Mouse (Mus musculus): ENCODE results near the gene Usf2. TPM values are rescaled to one million over a fixed set of nuclear protein-coding genes. Genes with fewer than 3 reads are reported as not detected.

The Usf2 gene
- total and polyA plus RNA-seq, 3 experiments: 42.0 to 103 (median 47.0) TPM

GRCm38 (mm10) chr7:30972426-30973250 is 16.0 kb upstream of the Usf2 start:
- Histone ChIP-seq H3K27me3 (replicated peaks) (no peaks in the 10 kb centered on the region), H3K9ac (ENCODE audit: insufficient read depth, low read depth) (no peak overlapping the region), H3K36me3 (replicated peaks in 1 of 2; ENCODE audit: control insufficient read depth in 1 of 2, insufficient read depth in 1 of 2, low read length in 1 of 2) (no peaks in the 10 kb centered on the region), H3K27ac (ENCODE audit: insufficient read depth, low read depth) (no peak overlapping the region), H3K4me3 (replicated peaks in 1 of 3; ENCODE audit: low read depth in 2 of 3, low read length in 2 of 3, poor library complexity in 1 of 3) (no peak overlapping the region), H3K79me2 (replicated peaks; ENCODE audit: control insufficient read depth, extremely low read depth, insufficient read depth, poor library complexity, severe bottlenecking) (no peaks in the 10 kb centered on the region), H3K4me2 (ENCODE audit: insufficient read depth, low read depth, poor library complexity, severe bottlenecking) (no peak overlapping the region), H3K4me1 (ENCODE audit: control insufficient read depth in 1 of 2, insufficient read depth in 2 of 2) (peaks cover 0 to 4% of the 10 kb centered on the region in 2 experiments; a peak in 1 of 4 replicates), H3K9me3 (replicated peaks; ENCODE audit: low read length) (peaks cover 7% of the 10 kb centered on the region)
- no peak for TF ChIP-seq RAD21 (IDR thresholded peaks at IDR 0.05; ENCODE audit: low read depth, low read length)
- no peak for TF ChIP-seq GABPA (IDR thresholded peaks at IDR 0.05; ENCODE audit: insufficient replicate concordance, low read depth, low read length)
- no peak for TF ChIP-seq SMC3 (IDR thresholded peaks at IDR 0.05; ENCODE audit: low read depth, low read length)
- no peak for TF ChIP-seq ELF1 (IDR thresholded peaks at IDR 0.05; ENCODE audit: low read depth, low read length)
- no peak for TF ChIP-seq MEF2A (IDR thresholded peaks at IDR 0.05; ENCODE audit: borderline replicate concordance, low read depth, low read length)
- TF ChIP-seq HCFC1 (IDR thresholded peaks at IDR 0.05; ENCODE audit: low read depth, low read length): no peak
- no peak for TF ChIP-seq IRF4 (IDR thresholded peaks at IDR 0.05; ENCODE audit: low read depth, low read length)
- no peak for TF ChIP-seq ZKSCAN1 (IDR thresholded peaks at IDR 0.05; ENCODE audit: borderline replicate concordance, low read depth, low read length)
- TF ChIP-seq MAFK (IDR thresholded peaks at IDR 0.05; ENCODE audit: insufficient replicate concordance, low read length): no peak
- no peak for TF ChIP-seq MXI1 (IDR thresholded peaks at IDR 0.05; ENCODE audit: low read depth, low read length)
- no peak for TF ChIP-seq CHD2 (IDR thresholded peaks at IDR 0.05; ENCODE audit: low read length)
- DNase-seq (ENCODE audit: extremely low read depth): no peak
- dilution Hi-C loops (cut with MboI; ENCODE audit: extremely low pct_ligation_motif_present, extremely low pct_unique_long_range_greater_than_20kb, low sequenced_read_pairs): no loop called here
- in situ Hi-C loops (cut with MboI; ENCODE audit: low pct_ligation_motif_present, low pct_unique_long_range_greater_than_20kb, low sequenced_read_pairs): no loop called here

GRCm38 (mm10) chr7:30971901-30972300 is 15.3 kb upstream of the Usf2 start:
- Histone ChIP-seq H3K79me2 (replicated peaks; ENCODE audit: control insufficient read depth, extremely low read depth, insufficient read depth, poor library complexity, severe bottlenecking) (no peaks in the 10 kb centered on the region), H3K4me1 (ENCODE audit: control insufficient read depth in 1 of 2, insufficient read depth in 2 of 2) (peaks cover 0 to 4% of the 10 kb centered on the region in 2 experiments; a peak in 1 of 4 replicates), H3K4me3 (replicated peaks in 1 of 3; ENCODE audit: low read depth in 2 of 3, low read length in 2 of 3, poor library complexity in 1 of 3) (no peak overlapping the region), H3K4me2 (ENCODE audit: insufficient read depth, low read depth, poor library complexity, severe bottlenecking) (no peak overlapping the region), H3K27ac (ENCODE audit: insufficient read depth, low read depth) (no peak overlapping the region), H3K27me3 (replicated peaks) (no peaks in the 10 kb centered on the region), H3K36me3 (replicated peaks in 1 of 2; ENCODE audit: control insufficient read depth in 1 of 2, insufficient read depth in 1 of 2, low read length in 1 of 2) (no peaks in the 10 kb centered on the region), H3K9ac (ENCODE audit: insufficient read depth, low read depth) (no peak overlapping the region), H3K9me3 (replicated peaks; ENCODE audit: low read length) (peaks cover 7% of the 10 kb centered on the region)
- no peak for DNase-seq (ENCODE audit: extremely low read depth)
- TF ChIP-seq USF2 (conservative IDR thresholded peaks at IDR 0.05; ENCODE audit: low read depth, low read length) (no peak), CTCF (conservative IDR thresholded peaks at IDR 0.05 in 1 of 2, IDR thresholded peaks at IDR 0.05 in 1 of 2; ENCODE audit: low read depth in 2 of 2, low read length in 2 of 2) (no peak), BHLHE40 (IDR thresholded peaks at IDR 0.05; ENCODE audit: low read depth, low read length) (no peak), E2F4 (IDR thresholded peaks at IDR 0.05; ENCODE audit: insufficient replicate concordance, low read depth, low read length) (no peak), IRF4 (IDR thresholded peaks at IDR 0.05; ENCODE audit: low read depth, low read length) (no peak), KAT2A (IDR thresholded peaks at IDR 0.05; ENCODE audit: insufficient replicate concordance, low read length) (no peak), NELFE (IDR thresholded peaks at IDR 0.05; ENCODE audit: low read depth, low read length) (no peak), RCOR1 (conservative IDR thresholded peaks at IDR 0.05; ENCODE audit: low read depth, low read length) (no peak), TCF12 (IDR thresholded peaks at IDR 0.05; ENCODE audit: low read depth, low read length) (no peak), TBP (conservative IDR thresholded peaks at IDR 0.05; ENCODE audit: low read depth, low read length) (no peak), MYC (IDR thresholded peaks at IDR 0.05; ENCODE audit: low read depth, low read length) (no peak), SIN3A (IDR thresholded peaks at IDR 0.05; ENCODE audit: low read length) (no peak), ZNF384 (IDR thresholded peaks at IDR 0.05; ENCODE audit: low read depth, low read length) (no peak), JUN (IDR thresholded peaks at IDR 0.05; ENCODE audit: insufficient read depth, low read depth, low read length) (no peak), ZC3H11A (IDR thresholded peaks at IDR 0.05; ENCODE audit: low read depth, low read length) (no peak), SMC3 (IDR thresholded peaks at IDR 0.05; ENCODE audit: low read depth, low read length) (no peak), ZMIZ1 (IDR thresholded peaks at IDR 0.05; ENCODE audit: low read depth, low read length) (no peak)
- dilution Hi-C loops (cut with MboI; ENCODE audit: extremely low pct_ligation_motif_present, extremely low pct_unique_long_range_greater_than_20kb, low sequenced_read_pairs) (no loop called here), in situ Hi-C loops (cut with MboI; ENCODE audit: low pct_ligation_motif_present, low pct_unique_long_range_greater_than_20kb, low sequenced_read_pairs) (no loop called here)

Data from CH12.LX (cell line).